Mouse (Mus musculus) heart, embryonic 16.5 days (tissue): ENCODE measurements around the gene Mrgprh. TPM values are rescaled to one million over a fixed set of nuclear protein-coding genes. Genes with fewer than 3 reads are reported as not detected.

Experiments
- ATAC-seq: fragments of 200-750 bp; cut with Nextera tagmentation; replicated peaks from 2 replicates; pipeline ENCODE4 v1.8.0; 2017; ENCODE audit warnings: moderate number of reproducible peaks; ENCODE audit not compliant: insufficient read depth, low FRiP score; ENCODE audit errors: extremely low read depth
- H3K27ac ChIP-seq: fragments of 300-500 bp; sonication (generic); 2 replicates; pipeline ENCODE4 v1.5.1; 2014; ENCODE audit warnings: mild to moderate bottlenecking, low read length, control low read depth, moderate library complexity
- H3K27me3 ChIP-seq: fragments of 300-500 bp; sonication (generic); 2 replicates; pipeline ENCODE4 v1.6.1; 2014; ENCODE audit warnings: low read length, mixed read lengths; ENCODE audit not compliant: control insufficient read depth, insufficient read depth
- H3K36me3 ChIP-seq: fragments of 300-500 bp; sonication (generic); 2 replicates; pipeline ENCODE4 v1.6.1; 2014; ENCODE audit not compliant: control insufficient read depth, insufficient read depth
- H3K4me1 ChIP-seq: fragments of 300-500 bp; sonication (generic); 2 replicates; pipeline ENCODE4 v1.6.1; 2014; ENCODE audit warnings: low read length, mixed read lengths; ENCODE audit not compliant: control insufficient read depth, insufficient read depth
- H3K4me2 ChIP-seq: fragments of 300-500 bp; sonication (generic); 2 replicates; pipeline ENCODE4 v1.6.1; 2014; ENCODE audit warnings: low read depth, mild to moderate bottlenecking, control low read depth, low read length
- H3K4me3 ChIP-seq: fragments of 300-500 bp; sonication (generic); 2 replicates; pipeline ENCODE4 v1.5.1; 2014; ENCODE audit warnings: mild to moderate bottlenecking, control low read depth, low read length
- H3K9ac ChIP-seq: fragments of 300-500 bp; sonication (generic); 2 replicates; pipeline ENCODE4 v1.6.1; 2014; ENCODE audit warnings: low read length, control low read depth
- H3K9me3 ChIP-seq: fragments of 300-500 bp; sonication (generic); replicated peaks from 2 replicates; pipeline ENCODE4 v1.6.1; 2016; ENCODE audit warnings: low read length; ENCODE audit not compliant: control insufficient read depth
- WGBS: fragments of 180-500 bp; shearing (Covaris S2); extraction: QIAGEN DNeasy Blood & Tissue Kit; methylation state at CpG from one replicate; pipeline ENCODE4 v1.1.7; 2014; 5-methylcytosine and 5-hydroxymethylcytosine counted together
- polyA plus RNA-seq: library from polyadenylated mRNA; unstranded; fragments of >200 nt; fragmentation: Nextera tagmentation; extraction: Ambion mirVana; gene quantifications from 2 replicates; pipeline ENCODE4 v1.2.1, GENCODE M21; 2015

Mrgprh gene
- polyA plus RNA-seq, 1 experiment from 2014 or later = not detected

GRCm38 (mm10) chr17:12844540-12844939, 31.3 kb upstream of the Mrgprh start:
- Histone ChIP-seq H3K4me1 (no peaks in the 10 kb centered on the region), H3K4me2 (no peak overlapping the region), H3K36me3 (no peaks in the 10 kb centered on the region), H3K9me3 (no peaks in the 10 kb centered on the region), H3K27ac (no peak overlapping the region), H3K4me3 (no peak overlapping the region), H3K27me3 (no peaks in the 10 kb centered on the region), H3K9ac (no peak overlapping the region)
- ATAC-seq = no peak
- WGBS = 72% methylated on average over 4 of the region's 4 CpGs

DNA sequence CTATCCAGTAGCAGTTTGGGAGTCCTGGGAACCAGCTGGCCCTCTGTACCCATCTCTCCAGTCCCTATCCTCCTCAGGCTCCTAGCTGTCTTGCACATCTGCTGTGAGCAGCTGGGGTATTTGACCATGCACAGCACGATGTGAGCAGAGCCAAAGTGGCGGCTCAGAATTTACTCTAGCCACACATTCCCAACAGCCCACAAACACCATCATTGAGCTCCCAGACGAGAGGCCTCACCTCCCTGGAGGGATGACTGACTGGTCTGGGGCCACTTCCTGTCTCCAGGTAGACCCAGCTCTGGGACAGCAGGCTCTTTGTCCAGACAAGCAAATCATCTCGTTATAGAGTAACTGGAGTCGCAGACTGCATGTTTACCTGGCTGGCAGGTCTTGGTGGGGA, 30.0 kb upstream of the Mrgprh start:
- Histone ChIP-seq H3K4me2 (no peak overlapping the region), H3K27me3 (no peaks in the 10 kb centered on the region), H3K27ac (no peak overlapping the region), H3K9me3 (no peaks in the 10 kb centered on the region), H3K9ac (no peak overlapping the region), H3K4me3 (no peak overlapping the region), H3K36me3 (no peaks in the 10 kb centered on the region), H3K4me1 (no peaks in the 10 kb centered on the region)
- WGBS = 39% methylated on average over 5 of the region's 5 CpGs
- ATAC-seq = no peak

DNA sequence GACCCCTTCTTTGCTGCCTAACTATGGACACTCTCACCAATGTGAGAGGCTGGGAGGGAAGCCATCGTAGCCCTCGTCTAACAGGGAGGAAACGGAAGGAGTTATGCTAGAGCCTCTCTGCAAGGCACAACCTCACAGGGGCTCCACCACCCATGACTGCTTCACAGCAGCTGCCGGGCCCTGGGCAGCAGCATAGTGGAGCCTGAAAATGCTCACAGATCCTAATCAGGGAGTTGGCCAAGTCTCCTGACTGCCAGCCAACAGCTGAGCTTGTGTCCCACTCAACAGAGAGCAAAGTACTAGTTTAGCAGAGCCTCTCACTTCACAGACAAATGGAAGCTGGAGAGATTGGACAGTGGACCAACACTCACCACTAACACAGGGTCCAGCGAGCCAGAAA, 29.4 kb upstream of the Mrgprh start:
- no peak overlapping the region for H3K9ac ChIP-seq
- H3K4me3 ChIP-seq = no peak overlapping the region
- no peaks in the 10 kb centered on the region for H3K9me3 ChIP-seq
- whole genome bisulfite sequencing = 56% methylated on average over 5 of the region's 5 CpGs
- no peaks in the 10 kb centered on the region for H3K27me3 ChIP-seq
- no peaks in the 10 kb centered on the region for H3K4me1 ChIP-seq
- H3K4me2 ChIP-seq = no peak overlapping the region
- ATAC-seq = no peak
- H3K27ac ChIP-seq = no peak overlapping the region
- no peaks in the 10 kb centered on the region for H3K36me3 ChIP-seq

DNA sequence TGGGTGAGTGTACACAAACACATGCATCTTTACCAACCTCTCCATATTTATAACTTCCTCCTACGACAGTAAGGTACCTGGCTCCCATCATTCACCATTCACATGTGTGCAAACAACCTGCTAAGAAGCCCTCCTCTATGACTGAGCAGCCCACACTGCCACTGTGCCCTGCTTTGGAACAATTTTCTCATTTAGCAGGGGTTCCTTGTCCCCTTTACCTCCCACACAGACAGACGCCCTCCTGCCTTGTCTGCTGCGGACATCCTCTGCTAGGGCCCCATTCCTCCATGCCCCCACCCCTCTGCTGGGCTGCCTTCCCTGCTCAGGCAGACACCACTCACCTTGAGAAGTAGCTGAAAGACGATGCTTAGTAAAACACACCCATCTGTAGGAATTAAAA, 28.1 kb upstream of the Mrgprh start:
- H3K36me3 ChIP-seq = no peaks in the 10 kb centered on the region
- 55% methylated on average over 4 of the region's 4 CpGs for WGBS
- no peak overlapping the region for H3K4me2 ChIP-seq
- no peak overlapping the region for H3K27ac ChIP-seq
- no peak for ATAC-seq
- H3K9me3 ChIP-seq = no peaks in the 10 kb centered on the region
- H3K9ac ChIP-seq = no peak overlapping the region
- no peaks in the 10 kb centered on the region for H3K27me3 ChIP-seq
- H3K4me1 ChIP-seq = no peaks in the 10 kb centered on the region
- no peak overlapping the region for H3K4me3 ChIP-seq

DNA sequence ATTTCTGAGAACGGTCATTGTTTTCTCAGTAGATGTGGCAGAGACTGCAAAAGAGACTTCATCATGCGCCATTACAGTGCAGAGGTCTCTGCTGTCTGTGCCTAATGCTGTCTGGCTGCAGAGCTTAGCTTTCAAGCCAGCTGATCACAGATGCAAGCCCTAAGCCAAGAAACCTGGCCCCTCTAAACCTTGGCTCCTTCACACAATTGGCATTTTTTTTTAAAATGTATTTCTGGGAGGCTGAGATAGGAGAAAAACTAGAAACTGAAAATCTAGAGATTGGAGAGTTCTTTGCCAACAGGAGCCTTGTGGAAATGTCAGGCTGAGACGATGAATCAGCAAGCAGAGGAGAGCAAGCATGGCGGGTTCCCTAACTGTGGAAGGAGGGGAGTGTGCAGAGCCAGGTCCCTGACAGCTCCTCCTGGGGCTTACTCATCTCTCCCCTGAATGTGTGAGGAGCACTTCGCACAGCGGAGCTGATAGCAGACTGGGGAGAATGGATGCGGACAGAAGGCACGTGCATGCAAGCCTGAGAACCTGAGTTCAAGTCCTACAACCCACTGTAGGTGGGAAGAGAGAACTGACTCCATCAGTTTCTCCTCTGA, 26.0 kb upstream of the Mrgprh start:
- Histone ChIP-seq H3K4me2 (no peak overlapping the region), H3K4me3 (no peak overlapping the region), H3K9me3 (no peaks in the 10 kb centered on the region), H3K27ac (no peak overlapping the region), H3K9ac (no peak overlapping the region), H3K27me3 (no peaks in the 10 kb centered on the region), H3K4me1 (no peaks in the 10 kb centered on the region), H3K36me3 (no peaks in the 10 kb centered on the region)
- ATAC-seq = no peak
- 76% methylated on average over 8 of the region's 8 CpGs for WGBS

DNA sequence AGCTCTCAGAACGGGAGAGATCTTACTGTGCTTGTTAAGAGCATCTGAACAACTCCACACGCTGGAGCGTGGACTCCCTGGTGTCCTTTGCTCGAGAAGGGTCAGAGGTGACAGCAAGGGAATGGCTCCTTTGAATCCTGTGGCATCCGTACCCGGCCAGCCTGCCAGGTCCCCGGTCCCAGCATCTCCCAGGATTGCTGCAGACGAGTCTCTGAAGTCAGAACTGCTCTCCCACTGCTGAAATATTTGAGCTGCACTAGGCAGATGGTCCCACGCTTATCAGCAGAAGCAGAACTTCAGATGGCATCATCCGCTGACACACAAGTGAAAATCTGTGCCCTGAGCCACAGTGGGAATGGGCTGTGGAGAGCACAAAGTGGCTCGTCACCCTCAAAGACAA, 24.1 kb upstream of the Mrgprh start:
- no peaks in the 10 kb centered on the region for H3K4me1 ChIP-seq
- no peak overlapping the region for H3K9ac ChIP-seq
- no peak for ATAC-seq
- WGBS = 70% methylated on average over 11 of the region's 11 CpGs
- no peak overlapping the region for H3K4me3 ChIP-seq
- H3K9me3 ChIP-seq = no peaks in the 10 kb centered on the region
- H3K4me2 ChIP-seq = no peak overlapping the region
- H3K36me3 ChIP-seq = no peaks in the 10 kb centered on the region
- no peaks in the 10 kb centered on the region for H3K27me3 ChIP-seq
- no peak overlapping the region for H3K27ac ChIP-seq

DNA sequence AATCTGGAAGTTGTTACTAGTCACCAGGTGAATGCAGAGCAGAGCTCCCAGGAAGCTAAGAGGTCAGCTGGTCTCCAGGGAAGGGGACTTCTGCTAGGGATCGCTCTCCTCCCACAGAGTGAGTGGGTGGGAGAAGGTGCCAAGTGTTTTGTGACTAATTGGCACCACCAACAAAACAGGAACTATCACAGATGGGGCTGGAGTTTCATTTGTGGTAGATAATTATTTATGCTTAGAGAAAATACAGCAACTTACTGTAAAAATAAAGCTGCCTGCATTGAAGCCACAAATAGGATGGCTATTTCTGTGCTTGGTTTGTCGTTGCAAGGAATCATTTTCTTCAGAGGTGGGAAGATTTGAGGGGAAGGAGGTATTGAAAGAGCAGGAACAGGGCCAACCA, 22.0 kb upstream of the Mrgprh start:
- Histone ChIP-seq H3K27me3 (no peaks in the 10 kb centered on the region), H3K36me3 (no peaks in the 10 kb centered on the region), H3K4me1 (no peaks in the 10 kb centered on the region), H3K4me2 (no peak overlapping the region), H3K9ac (no peak overlapping the region), H3K9me3 (no peaks in the 10 kb centered on the region), H3K27ac (no peak overlapping the region), H3K4me3 (no peak overlapping the region)
- 76% methylated on average over 2 of the region's 2 CpGs for WGBS
- ATAC-seq = no peak

DNA sequence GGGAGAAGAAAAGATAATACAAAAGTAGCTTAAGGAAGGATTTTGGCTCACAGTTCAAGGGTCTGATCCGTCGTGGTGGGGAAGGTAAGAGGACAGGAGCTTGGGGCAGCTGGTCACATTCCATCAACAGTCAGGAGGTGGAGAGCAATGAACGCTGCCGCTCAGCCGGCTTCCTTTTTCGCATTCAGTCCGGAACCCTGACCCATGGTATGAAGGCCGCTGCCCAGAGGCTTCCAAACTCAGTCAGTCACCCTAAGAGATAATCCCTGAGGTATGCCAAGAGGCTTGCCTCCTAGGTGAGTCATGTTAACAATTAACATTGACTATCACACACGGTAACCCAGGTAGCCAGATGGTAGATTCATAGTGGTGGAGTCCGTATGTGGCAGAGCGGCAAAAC, 21.4 kb upstream of the Mrgprh start:
- Histone ChIP-seq H3K9me3 (no peaks in the 10 kb centered on the region), H3K36me3 (no peaks in the 10 kb centered on the region), H3K4me3 (no peak overlapping the region), H3K4me1 (no peaks in the 10 kb centered on the region), H3K27ac (no peak overlapping the region), H3K9ac (no peak overlapping the region), H3K4me2 (no peak overlapping the region), H3K27me3 (no peaks in the 10 kb centered on the region)
- 90% methylated on average over 11 of the region's 11 CpGs for WGBS
- ATAC-seq = no peak

GRCm38 (mm10) chr17:12857395-12857794, 18.4 kb upstream of the Mrgprh start:
- 44% methylated on average over 3 of the region's 3 CpGs for WGBS
- no peaks in the 10 kb centered on the region for H3K27me3 ChIP-seq
- no peak overlapping the region for H3K4me2 ChIP-seq
- H3K36me3 ChIP-seq = no peaks in the 10 kb centered on the region
- no peak overlapping the region for H3K4me3 ChIP-seq
- no peak overlapping the region for H3K9ac ChIP-seq
- H3K9me3 ChIP-seq = no peaks in the 10 kb centered on the region
- no peak for ATAC-seq
- H3K27ac ChIP-seq = no peak overlapping the region
- no peaks in the 10 kb centered on the region for H3K4me1 ChIP-seq
